Mouse (Mus musculus) limb, embryonic 11.5 days (tissue): ENCODE data around the gene Doxl2. TPM values are rescaled to one million over a fixed set of nuclear protein-coding genes. Genes with fewer than 3 reads are reported as not detected.
A peak's percentile ranks its signal among the peaks of the same experiment; 100 is the strongest.

Source experiments
- ATAC-seq: fragments of 200-750 bp; cut with Nextera tagmentation; 2 replicates; pipeline ENCODE4 v1.8.0; 2017; ENCODE audit warnings: low read depth; ENCODE audit not compliant: insufficient number of reproducible peaks, low FRiP score, low TSS enrichment
- DNase-seq: peaks from one replicate; pipeline ENCODE4 v3.0.0-alpha.2; 2015; ENCODE audit warnings: low spot score
- H3K27ac ChIP-seq: fragments of 300-500 bp; sonication (generic); replicated peaks from 2 replicates; pipeline ENCODE4 v1.5.1; 2014; ENCODE audit warnings: low read depth, mild to moderate bottlenecking, low read length
- H3K27me3 ChIP-seq: fragments of 300-500 bp; sonication (generic); 2 replicates; pipeline ENCODE4 v1.6.1; 2014; ENCODE audit warnings: mild to moderate bottlenecking, low read length, mixed read lengths; ENCODE audit not compliant: control insufficient read depth, insufficient read depth
- H3K36me3 ChIP-seq: fragments of 300-500 bp; sonication (generic); 2 replicates; pipeline ENCODE4 v1.6.1; 2014; ENCODE audit warnings: mild to moderate bottlenecking, low read length, moderate library complexity, mixed read lengths; ENCODE audit not compliant: control insufficient read depth, insufficient read depth
- H3K4me1 ChIP-seq: fragments of 300-500 bp; sonication (generic); 2 replicates; pipeline ENCODE4 v1.6.1; 2014; ENCODE audit warnings: low read length, mixed read lengths; ENCODE audit not compliant: control insufficient read depth, insufficient read depth
- H3K4me2 ChIP-seq: fragments of 300-500 bp; sonication (generic); 2 replicates; pipeline ENCODE4 v1.6.1; 2014; ENCODE audit warnings: low read depth, mild to moderate bottlenecking, moderate library complexity; ENCODE audit not compliant: severe bottlenecking
- H3K4me3 ChIP-seq: fragments of 300-500 bp; sonication (generic); 2 replicates; pipeline ENCODE4 v1.5.1; 2014; ENCODE audit warnings: low read depth, low read length
- H3K9ac ChIP-seq: fragments of 300-500 bp; sonication (generic); 2 replicates; pipeline ENCODE4 v1.6.1; 2014; ENCODE audit warnings: mild to moderate bottlenecking, low read length
- H3K9me3 ChIP-seq: fragments of 300-500 bp; sonication (generic); 2 replicates; pipeline ENCODE4 v1.6.1; 2016; ENCODE audit warnings: low read length; ENCODE audit not compliant: control insufficient read depth
- WGBS: fragments of 180-500 bp; shearing (Covaris S2); extraction: QIAGEN DNeasy Blood & Tissue Kit; methylation state at CpG from one replicate; pipeline ENCODE4 v1.1.7; 2014; 5-methylcytosine and 5-hydroxymethylcytosine counted together
- polyA plus RNA-seq: library from polyadenylated mRNA; unstranded; fragments of >200 nt; fragmentation: Nextera tagmentation; extraction: Ambion mirVana; gene quantifications from 2 replicates; pipeline ENCODE4 v1.2.1, GENCODE M21; 2014

Gene Doxl2
- not detected in 2 replicates for polyA plus RNA-seq

GRCm38 (mm10) chr6:48974663-48975062 lies at the start of gene Doxl2:
Gene Doxl2, plus strand, starts transcription at chr6:48974963.
- Histone ChIP-seq H3K4me3 (no peak within 1 kb of the TSS), H3K27me3 (no peaks in the 10 kb centered on the region), H3K27ac (no peak within 1 kb of the TSS), H3K4me1 (no peaks in the 10 kb centered on the region), H3K9me3 (no peaks in the 10 kb centered on the region), H3K9ac (no peak within 1 kb of the TSS), H3K4me2 (no peak within 1 kb of the TSS), H3K36me3 (no peaks in the 10 kb centered on the region)
- 92% methylated on average over 2 of the region's 2 CpGs for WGBS
- no peak for ATAC-seq
- no peak for DNase-seq

- Histone ChIP-seq H3K27me3 (no peaks in the 10 kb centered on the region), H3K9me3 (no peaks in the 10 kb centered on the region), H3K36me3 (no peaks in the 10 kb centered on the region), H3K4me3 (no peak within 1 kb of the TSS), H3K27ac (no peak within 1 kb of the TSS), H3K4me1 (no peaks in the 10 kb centered on the region), H3K9ac (no peak within 1 kb of the TSS), H3K4me2 (no peak within 1 kb of the TSS)
- DNase-seq = no peak
- 91% methylated on average over 5 of the region's 5 CpGs for WGBS
- no peak for ATAC-seq
Measured at GRCm38 (mm10) chr6:48929595-48929994, 45.2 kb upstream of the Doxl2 start, which contains the start of gene 1600015I10Rik. Gene 1600015I10Rik, plus strand, starts transcription at chr6:48929895.

- 78% methylated on average over 2 of the region's 2 CpGs for WGBS
- H3K4me3 ChIP-seq = no peak overlapping the region
- H3K4me1 ChIP-seq = no peaks in the 10 kb centered on the region
- H3K4me2 ChIP-seq = no peak overlapping the region
- H3K36me3 ChIP-seq = no peaks in the 10 kb centered on the region
- H3K9me3 ChIP-seq = no peaks in the 10 kb centered on the region
- no peak overlapping the region for H3K9ac ChIP-seq
- H3K27ac ChIP-seq = no peak overlapping the region
- no peaks in the 10 kb centered on the region for H3K27me3 ChIP-seq
- ATAC-seq (no peak), DNase-seq (no peak)
Measured at GRCm38 (mm10) chr6:48949596-48949995, 25.2 kb upstream of the Doxl2 start.

GRCm38 (mm10) chr6:48950676-48951075 lies 24.1 kb upstream of the Doxl2 start:
- Histone ChIP-seq H3K4me1 (no peaks in the 10 kb centered on the region), H3K4me2 (no peak overlapping the region), H3K4me3 (no peak overlapping the region), H3K27ac (no peak overlapping the region), H3K9me3 (no peaks in the 10 kb centered on the region), H3K36me3 (no peaks in the 10 kb centered on the region), H3K9ac (no peak overlapping the region), H3K27me3 (no peaks in the 10 kb centered on the region)
- no peak for ATAC-seq
- WGBS = 81% methylated on average over 5 of the region's 5 CpGs
- DNase-seq = no peak

GRCm38 (mm10) chr6:48951630-48952029 lies 23.1 kb upstream of the Doxl2 start:
- Histone ChIP-seq H3K4me3 (no peak overlapping the region), H3K4me2 (no peak overlapping the region), H3K36me3 (no peaks in the 10 kb centered on the region), H3K27ac (no peak overlapping the region), H3K9ac (no peak overlapping the region), H3K4me1 (no peaks in the 10 kb centered on the region), H3K27me3 (no peaks in the 10 kb centered on the region), H3K9me3 (no peaks in the 10 kb centered on the region)
- no peak for DNase-seq
- WGBS = 93% methylated on average over 6 of the region's 6 CpGs
- no peak for ATAC-seq

- Histone ChIP-seq H3K9me3 (no peaks in the 10 kb centered on the region), H3K9ac (no peak overlapping the region), H3K4me3 (no peak overlapping the region), H3K36me3 (no peaks in the 10 kb centered on the region), H3K4me1 (no peaks in the 10 kb centered on the region), H3K4me2 (no peak overlapping the region), H3K27me3 (no peaks in the 10 kb centered on the region), H3K27ac (no peak overlapping the region)
- DNase-seq (no peak), ATAC-seq (no peak)
- 90% methylated on average over 5 of the region's 5 CpGs for WGBS
Measured at GRCm38 (mm10) chr6:48953220-48953619, 21.5 kb upstream of the Doxl2 start.

- DNase-seq (no peak), ATAC-seq (no peak)
- Histone ChIP-seq H3K27me3 (no peaks in the 10 kb centered on the region), H3K4me3 (no peak overlapping the region), H3K9ac (no peak overlapping the region), H3K4me1 (no peaks in the 10 kb centered on the region), H3K4me2 (no peak overlapping the region), H3K9me3 (no peaks in the 10 kb centered on the region), H3K27ac (no peak overlapping the region), H3K36me3 (no peaks in the 10 kb centered on the region)
- 85% methylated on average over 5 of the region's 5 CpGs for WGBS
Measured at GRCm38 (mm10) chr6:48954211-48954610, 20.6 kb upstream of the Doxl2 start.

- no peak overlapping the region for H3K4me3 ChIP-seq
- no peak overlapping the region for H3K27ac ChIP-seq
- H3K4me2 ChIP-seq = no peak overlapping the region
- no peaks in the 10 kb centered on the region for H3K27me3 ChIP-seq
- 59% methylated on average over 1 of the region's 1 CpGs for whole genome bisulfite sequencing
- H3K4me1 ChIP-seq = no peaks in the 10 kb centered on the region
- no peak for ATAC-seq
- no peaks in the 10 kb centered on the region for H3K36me3 ChIP-seq
- H3K9ac ChIP-seq = no peak overlapping the region
- DNase-seq = peak; percentile 63
- no peaks in the 10 kb centered on the region for H3K9me3 ChIP-seq
Measured at GRCm38 (mm10) chr6:48954946-48955345, 19.8 kb upstream of the Doxl2 start.

GRCm38 (mm10) chr6:48956785-48957184 lies 18.0 kb upstream of the Doxl2 start:
- DNase-seq (no peak), ATAC-seq (no peak)
- H3K27me3 ChIP-seq = no peaks in the 10 kb centered on the region
- no peaks in the 10 kb centered on the region for H3K9me3 ChIP-seq
- no peak overlapping the region for H3K9ac ChIP-seq
- H3K4me2 ChIP-seq = no peak overlapping the region
- H3K4me3 ChIP-seq = no peak overlapping the region
- no peak overlapping the region for H3K27ac ChIP-seq
- H3K4me1 ChIP-seq = no peaks in the 10 kb centered on the region
- no peaks in the 10 kb centered on the region for H3K36me3 ChIP-seq
- 86% methylated on average over 4 of the region's 4 CpGs for WGBS
